19 mouse cellular contexts compared by ENCODE assay signal in the genomic region with DNA sequence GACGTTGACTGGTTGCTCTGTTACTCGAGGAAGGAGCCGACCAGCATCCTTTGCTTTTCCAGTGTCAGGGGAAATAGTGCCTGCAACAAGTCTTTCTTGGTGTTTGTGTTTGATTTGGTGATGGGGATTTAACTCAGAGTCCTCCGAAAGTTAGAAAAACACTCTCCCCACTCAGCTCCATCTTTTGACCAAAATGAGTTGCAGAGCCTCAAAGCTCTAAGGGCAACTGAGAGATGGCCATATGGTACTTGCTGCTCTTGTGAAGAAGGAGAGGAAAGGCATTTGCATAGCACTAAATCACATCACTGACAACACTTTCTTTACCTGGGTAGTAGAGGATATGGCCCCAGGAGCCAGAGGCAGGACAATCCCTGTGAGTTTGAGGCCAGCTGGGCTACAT. TPM values are rescaled to one million over a fixed set of nuclear protein-coding genes. Genes with fewer than 3 reads are reported as not detected.
DNase-seq lines count a peak whose midpoint lies in the region; TF ChIP-seq lines count a peak whose summit lies in the region.
"Had no signal": no experiment of that assay in that cellular context is flagged by ENCODE, and none has a peak within 500 bp of the region (broad histone marks: within the 10 kb centered on the region; RNA-seq: fewer than 3 reads in every experiment).

No protein-coding gene starts in this region.

- TF ChIP-seq POLR2A in heart, adult 2 months (IDR thresholded peaks at IDR 0.05; ENCODE audit: insufficient read depth, low read depth, low read length), result no peak
- TF ChIP-seq POLR2A in CH12.LX (IDR thresholded peaks at IDR 0.05; ENCODE audit: low read depth, low read length), result peak; percentile 48; the same call in 1 of the 2 replicates

- H3K4me2 ChIP-seq in CH12.LX (ENCODE audit: insufficient read depth, low read depth, poor library complexity, severe bottlenecking), result peak overlapping the region; percentile 73

- no peaks in the 10 kb centered on the region for H3K79me2 ChIP-seq in heart, adult 2 months (replicated peaks; ENCODE audit: control insufficient read depth, insufficient read depth, low read length)
- H3K79me2 ChIP-seq in CH12.LX (replicated peaks; ENCODE audit: control insufficient read depth, extremely low read depth, insufficient read depth, poor library complexity, severe bottlenecking), result no peaks in the 10 kb centered on the region

- peaks cover 5% of the 10 kb centered on the region for H3K4me1 ChIP-seq in heart, adult 2 months (ENCODE audit: control insufficient read depth, insufficient read depth, low read length)
- H3K4me1 ChIP-seq in heart, embryonic 10.5 days, result peaks cover 51% of the 10 kb centered on the region
- H3K4me1 ChIP-seq in CH12.LX (ENCODE audit: control insufficient read depth in 1 of 2, insufficient read depth in 2 of 2), result peaks cover 16 to 56% of the 10 kb centered on the region in 2 experiments

- H3K27me3 ChIP-seq in heart, adult 2 months (ENCODE audit: control insufficient read depth, insufficient read depth, low read length), result no peaks in the 10 kb centered on the region
- H3K27me3 ChIP-seq in heart, embryonic 10.5 days (ENCODE audit: insufficient read depth, poor library complexity, severe bottlenecking), result no peaks in the 10 kb centered on the region
- H3K27me3 ChIP-seq in CH12.LX (replicated peaks), result no peaks in the 10 kb centered on the region
- H3K27me3 ChIP-seq: Patski had no signal

- no peak overlapping the region for H3K4me3 ChIP-seq in heart, adult 2 months
- no peak overlapping the region for H3K4me3 ChIP-seq in heart, embryonic 10.5 days
- no peak overlapping the region for H3K4me3 ChIP-seq in CH12.LX (replicated peaks in 1 of 3; ENCODE audit: low read depth in 2 of 3, low read length in 2 of 3, poor library complexity in 1 of 3)

- peak; percentile 14 for DNase-seq in heart, adult 11 months
- no peak for DNase-seq in heart, adult 2 months
- DNase-seq in heart, embryonic 10.5 days (ENCODE audit: low spot score), result no peak
- DNase-seq in heart, postnatal 14 days, result no peak
- no peak for DNase-seq in CH12.LX (ENCODE audit: extremely low read depth)
- no peak for DNase-seq in spleen, postnatal 36 days (ENCODE audit: low spot score in 2 of 2)
- DNase-seq: adrenal gland, adult 2 months; adrenal gland, adult 8-10 months; adrenal gland, postnatal 10 days; adrenal gland, postnatal 14 days; adrenal gland, postnatal 25 days; adrenal gland, postnatal 36 days; B cell, adult 2 months; cerebellum, adult 11 months; cerebellum, adult 11-12 months; cerebellum, adult 18-20 months; cerebellum, adult 2 months had no signal

- TF ChIP-seq EP300 in heart, adult 2 months (IDR thresholded peaks at IDR 0.05; ENCODE audit: insufficient read depth, low read depth, low read length), result no peak
- peak; percentile 73 for TF ChIP-seq EP300 in CH12.LX (IDR thresholded peaks at IDR 0.05; ENCODE audit: low read length)

- no peak for TF ChIP-seq CTCF in heart, adult 2 months (IDR thresholded peaks at IDR 0.05)
- TF ChIP-seq CTCF in CH12.LX (conservative IDR thresholded peaks at IDR 0.05 in 1 of 2, IDR thresholded peaks at IDR 0.05 in 1 of 2; ENCODE audit: low read depth in 2 of 2, low read length in 2 of 2), result no peak

- H3K9me3 ChIP-seq in heart, embryonic 10.5 days, result no peaks in the 10 kb centered on the region
- H3K9me3 ChIP-seq in CH12.LX (replicated peaks; ENCODE audit: low read length), result no peaks in the 10 kb centered on the region
- H3K9me3 ChIP-seq: G1E had no signal

- no peak overlapping the region for H3K9ac ChIP-seq in heart, adult 2 months (ENCODE audit: low read depth, low read length)
- no peak overlapping the region for H3K9ac ChIP-seq in CH12.LX (ENCODE audit: insufficient read depth, low read depth)

- dilution Hi-C loops in CH12.LX (cut with MboI; ENCODE audit: extremely low pct_ligation_motif_present, extremely low pct_unique_long_range_greater_than_20kb, low sequenced_read_pairs), result no loop called here

- H3K27ac ChIP-seq in heart, adult 2 months, result no peak overlapping the region
- H3K27ac ChIP-seq in heart, embryonic 10.5 days, result 0 out of 2 replicates have a peak overlapping the region, but pooled peaks have one; percentile 23
- H3K27ac ChIP-seq in CH12.LX (ENCODE audit: insufficient read depth, low read depth), result no peak overlapping the region; the same call in 1 of the 2 replicates

- intact Hi-C loops in heart, adult 2 months (cut with DNase I), result loop anchor here (5.0 kb wide), 1 partner anchor 34 kb away; no protein-coding TSS in a partner anchor
- intact Hi-C loops in heart, postnatal 14 days (cut with DNase I), result no loop called here

- in situ Hi-C loops in CH12.LX (cut with MboI; ENCODE audit: low pct_ligation_motif_present, low pct_unique_long_range_greater_than_20kb, low sequenced_read_pairs), result loop anchor here (25.0 kb wide), 2 partner anchors 119 to 219 kb away; no protein-coding TSS in a partner anchor

- 86% methylated on average over 4 of the region's 4 CpGs for WGBS in heart, adult 2 months
- WGBS in heart, embryonic 10.5 days, result 78% methylated on average over 4 of the region's 4 CpGs

- no peaks in the 10 kb centered on the region for H3K36me3 ChIP-seq in heart, adult 2 months (ENCODE audit: control insufficient read depth, insufficient read depth, low read length)
- no peaks in the 10 kb centered on the region for H3K36me3 ChIP-seq in heart, embryonic 10.5 days
- H3K36me3 ChIP-seq in CH12.LX (replicated peaks in 1 of 2; ENCODE audit: control insufficient read depth in 1 of 2, insufficient read depth in 1 of 2, low read length in 1 of 2), result no peaks in the 10 kb centered on the region
- H3K36me3 ChIP-seq: G1E had no signal

- TF ChIP-seq RAD21 in CH12.LX (IDR thresholded peaks at IDR 0.05; ENCODE audit: low read depth, low read length), result no peak

TF ChIP-seq in CH12.LX, 34 proteins besides CTCF, POLR2A, EP300 and RAD21 (continues in another document):
- TF ChIP-seq ZC3H11A (IDR thresholded peaks at IDR 0.05; ENCODE audit: low read depth, low read length), result no peak
- TF ChIP-seq MEF2A (IDR thresholded peaks at IDR 0.05; ENCODE audit: borderline replicate concordance, low read depth, low read length), result peak; percentile 43; the same call in 1 of the 2 replicates
- TF ChIP-seq JUND (conservative IDR thresholded peaks at IDR 0.05; ENCODE audit: low read depth, low read length), result no peak
- TF ChIP-seq UBTF (IDR thresholded peaks at IDR 0.05; ENCODE audit: low read depth, low read length), result no peak
- no peak for TF ChIP-seq MAFK (IDR thresholded peaks at IDR 0.05; ENCODE audit: insufficient replicate concordance, low read length)
- TF ChIP-seq KAT2A (IDR thresholded peaks at IDR 0.05; ENCODE audit: insufficient replicate concordance, low read length), result no peak
- no peak for TF ChIP-seq USF1 (IDR thresholded peaks at IDR 0.05; ENCODE audit: low read depth, low read length)
- TF ChIP-seq ZNF384 (IDR thresholded peaks at IDR 0.05; ENCODE audit: low read depth, low read length), result no peak
- no peak for TF ChIP-seq ZMIZ1 (IDR thresholded peaks at IDR 0.05; ENCODE audit: low read depth, low read length)
- peak; percentile 30; the same call in 1 of the 2 replicates for TF ChIP-seq SIN3A (IDR thresholded peaks at IDR 0.05; ENCODE audit: low read length)
- no peak; the same call in 1 of the 2 replicates for TF ChIP-seq CHD1 (IDR thresholded peaks at IDR 0.05; ENCODE audit: low read depth, low read length)
- no peak for TF ChIP-seq PAX5 (IDR thresholded peaks at IDR 0.05; ENCODE audit: low read length)
- TF ChIP-seq TCF12 (IDR thresholded peaks at IDR 0.05; ENCODE audit: low read depth, low read length), result peak; percentile 62; the same call in 1 of the 2 replicates
- no peak; the same call in 1 of the 2 replicates for TF ChIP-seq NELFE (IDR thresholded peaks at IDR 0.05; ENCODE audit: low read depth, low read length)
- no peak for TF ChIP-seq MXI1 (IDR thresholded peaks at IDR 0.05; ENCODE audit: low read depth, low read length)
- no peak for TF ChIP-seq ELF1 (IDR thresholded peaks at IDR 0.05; ENCODE audit: low read depth, low read length)
- TF ChIP-seq MYC (IDR thresholded peaks at IDR 0.05; ENCODE audit: low read depth, low read length), result peak; percentile 53; the same call in 1 of the 2 replicates
- TF ChIP-seq TBP (conservative IDR thresholded peaks at IDR 0.05; ENCODE audit: low read depth, low read length), result peak; percentile 41; the same call in 1 of the 2 replicates
- peak; percentile 41; the same call in 1 of the 2 replicates for TF ChIP-seq ETS1 (conservative IDR thresholded peaks at IDR 0.05; ENCODE audit: low read depth, low read length)
- no peak for TF ChIP-seq MAZ (IDR thresholded peaks at IDR 0.05; ENCODE audit: low read depth, low read length)
- peak; percentile 52 for TF ChIP-seq MAX (IDR thresholded peaks at IDR 0.05; ENCODE audit: low read length)
- no peak for TF ChIP-seq USF2 (conservative IDR thresholded peaks at IDR 0.05; ENCODE audit: low read depth, low read length)
- TF ChIP-seq JUN (IDR thresholded peaks at IDR 0.05; ENCODE audit: insufficient read depth, low read depth, low read length), result no peak
- TF ChIP-seq NRF1 (IDR thresholded peaks at IDR 0.05; ENCODE audit: low read depth, low read length), result no peak
- 0 out of 2 replicates have a peak, but pooled peaks have one; percentile 17 for TF ChIP-seq HCFC1 (IDR thresholded peaks at IDR 0.05; ENCODE audit: low read depth, low read length)
- TF ChIP-seq GABPA (IDR thresholded peaks at IDR 0.05; ENCODE audit: insufficient replicate concordance, low read depth, low read length), result no peak
- no peak for TF ChIP-seq SMC3 (IDR thresholded peaks at IDR 0.05; ENCODE audit: low read depth, low read length)
- TF ChIP-seq CHD2 (IDR thresholded peaks at IDR 0.05; ENCODE audit: low read length), result no peak
- TF ChIP-seq POLR2AphosphoS2 (IDR thresholded peaks at IDR 0.05; ENCODE audit: low read depth, low read length), result no peak

RNA-seq across cellular contexts. Expression of a gene that starts 12.3 kb away (rescaled TPM):
- total RNA-seq in heart, adult 2 months (2021), result 10 to 100 TPM; 13.4 to 16.2 TPM
- polyA plus RNA-seq in heart, adult 2 months (2012; rRNA removed), result 8.4 and 16.8 TPM in 2 replicates
- 20.6 and 28.8 TPM in 2 replicates for polyA plus RNA-seq in heart, embryonic 10.5 days (2016; fragmentation: Nextera tagmentation; extraction: Ambion mirVana)
- 10 to 100 TPM; 20.3 to 22.3 TPM for total RNA-seq in heart, postnatal 14 days (2021)
- total RNA-seq in CH12.LX (2012; rRNA removed), result 1.9 and 2.5 TPM in 2 replicates
- total RNA-seq in CH12.LX (2014; rRNA removed), result 0.99 and 2.1 TPM in 2 replicates
- 7.0 and 11.6 TPM in 2 replicates for polyA plus RNA-seq in CH12.LX (2012; ENCODE audit: insufficient read length, low read depth)

RNA-seq across cellular contexts. Expression of a gene that starts 45.3 kb away (rescaled TPM):
- 10 to 100 TPM; 66.6 to 66.7 TPM for total RNA-seq in heart, adult 2 months (2021)
- polyA plus RNA-seq in heart, adult 2 months (2012; rRNA removed), result 10.5 and 21.2 TPM in 2 replicates
- polyA plus RNA-seq in heart, embryonic 10.5 days (2016; fragmentation: Nextera tagmentation; extraction: Ambion mirVana), result 190 and 243 TPM in 2 replicates
- 10 to 100 TPM; 59.7 to 65.9 TPM for total RNA-seq in heart, postnatal 14 days (2021)
- total RNA-seq in CH12.LX (2012; rRNA removed), result 196 and 231 TPM in 2 replicates
- total RNA-seq in CH12.LX (2014; rRNA removed), result 360 and 392 TPM in 2 replicates
- polyA plus RNA-seq in CH12.LX (2012; ENCODE audit: insufficient read length, low read depth), result 1,279 and 1,342 TPM in 2 replicates

Comparison
In these comparisons a context has a peak if more than half of its experiments do, and no peak if none do; other contexts are left out.
1. RNA of a gene that starts 12.3 kb away (total RNA-seq): 20.3 to 22.3 TPM in heart, postnatal 14 days and 13.4 to 16.2 TPM in heart, adult 2 months; 0.99 to 2.5 TPM in CH12.LX; every median in the first group is over 4 times any median in the second.